Comparison of ENCODE assay signal across 11 mouse cellular contexts in genomic region chr7:41451864-41452263, GRCm38 (mm10). TPM values are rescaled to one million over a fixed set of nuclear protein-coding genes. Genes with fewer than 3 reads are reported as not detected.
DNase-seq lines count a peak whose midpoint lies in the region; ATAC-seq and TF ChIP-seq lines count a peak whose summit lies in the region.
"Had no signal": no experiment of that assay in that cellular context is flagged by ENCODE, and none has a peak within 500 bp of the region (broad histone marks: within the 10 kb centered on the region; RNA-seq: fewer than 3 reads in every experiment).

No protein-coding gene starts in this region.

- H3K9me3 ChIP-seq in heart, embryonic 12.5 days (replicated peaks): peaks cover 16% of the 10 kb centered on the region
- peaks cover 3% of the 10 kb centered on the region; the same call in 1 of the 2 replicates for H3K9me3 ChIP-seq in hindbrain, embryonic 14.5 days (ENCODE audit: control insufficient read depth, low read length)
- peaks cover 8% of the 10 kb centered on the region; the same call in 1 of the 2 replicates for H3K9me3 ChIP-seq in midbrain, postnatal 0 days (ENCODE audit: low read length)
- H3K9me3 ChIP-seq: limb, embryonic 15.5 days had no signal

- no peaks in the 10 kb centered on the region for H3K4me1 ChIP-seq in heart, embryonic 12.5 days (replicated peaks)
- H3K4me1 ChIP-seq in hindbrain, embryonic 14.5 days (replicated peaks; ENCODE audit: control insufficient read depth, insufficient read depth, low read length): no peaks in the 10 kb centered on the region
- no peaks in the 10 kb centered on the region for H3K4me1 ChIP-seq in midbrain, postnatal 0 days (ENCODE audit: insufficient read depth, low read length)
- H3K4me1 ChIP-seq in heart, adult 2 months (ENCODE audit: control insufficient read depth, insufficient read depth, low read length): no peaks in the 10 kb centered on the region
- H3K4me1 ChIP-seq: limb, embryonic 15.5 days had no signal

- no peak for TF ChIP-seq CTCF in midbrain, postnatal 0 days (IDR thresholded peaks at IDR 0.05)
- no peak for TF ChIP-seq CTCF in heart, adult 2 months (IDR thresholded peaks at IDR 0.05)

- 10% methylated on average over 10 of the region's 10 CpGs for WGBS in heart, embryonic 12.5 days
- 6% methylated on average over 10 of the region's 10 CpGs for WGBS in hindbrain, embryonic 14.5 days
- 8% methylated on average over 10 of the region's 10 CpGs for WGBS in midbrain, postnatal 0 days
- WGBS in heart, adult 2 months: 16% methylated on average over 10 of the region's 10 CpGs

- H3K27ac ChIP-seq in heart, embryonic 12.5 days (ENCODE audit: poor library complexity, severe bottlenecking): no peak overlapping the region
- H3K27ac ChIP-seq in hindbrain, embryonic 14.5 days: no peak overlapping the region
- no peak overlapping the region for H3K27ac ChIP-seq in midbrain, postnatal 0 days (ENCODE audit: low read depth, low read length)
- H3K27ac ChIP-seq in heart, adult 2 months: no peak overlapping the region
- H3K27ac ChIP-seq: limb, embryonic 15.5 days; macrophage had no signal

- no peak for ATAC-seq in heart, embryonic 12.5 days (ENCODE audit: insufficient number of reproducible peaks, low FRiP score)
- ATAC-seq in hindbrain, embryonic 14.5 days (ENCODE audit: low FRiP score): no peak; the same call in 1 of the 2 replicates
- ATAC-seq in midbrain, postnatal 0 days (ENCODE audit: low FRiP score): no peak

- no peak for TF ChIP-seq EP300 in heart, adult 2 months (IDR thresholded peaks at IDR 0.05; ENCODE audit: insufficient read depth, low read depth, low read length)

- intact Hi-C loops in heart, adult 2 months (cut with DNase I): no loop called here

- H3K9ac ChIP-seq in heart, embryonic 12.5 days: no peak overlapping the region
- no peak overlapping the region for H3K9ac ChIP-seq in hindbrain, embryonic 14.5 days
- H3K9ac ChIP-seq in midbrain, postnatal 0 days (replicated peaks; ENCODE audit: low read length, poor library complexity, severe bottlenecking): no peak overlapping the region
- no peak overlapping the region for H3K9ac ChIP-seq in heart, adult 2 months (ENCODE audit: low read depth, low read length)
- H3K9ac ChIP-seq: limb, embryonic 15.5 days had no signal

- H3K36me3 ChIP-seq in heart, embryonic 12.5 days: no peaks in the 10 kb centered on the region
- no peaks in the 10 kb centered on the region for H3K36me3 ChIP-seq in hindbrain, embryonic 14.5 days (replicated peaks; ENCODE audit: control insufficient read depth, insufficient read depth)
- no peaks in the 10 kb centered on the region for H3K36me3 ChIP-seq in midbrain, postnatal 0 days (ENCODE audit: insufficient read depth, low read length)
- no peaks in the 10 kb centered on the region for H3K36me3 ChIP-seq in heart, adult 2 months (ENCODE audit: control insufficient read depth, insufficient read depth, low read length)
- H3K36me3 ChIP-seq: limb, embryonic 15.5 days had no signal

- no peaks in the 10 kb centered on the region for H3K79me2 ChIP-seq in heart, adult 2 months (replicated peaks; ENCODE audit: control insufficient read depth, insufficient read depth, low read length)

- no peaks in the 10 kb centered on the region for H3K27me3 ChIP-seq in heart, embryonic 12.5 days (replicated peaks)
- H3K27me3 ChIP-seq in hindbrain, embryonic 14.5 days (ENCODE audit: control insufficient read depth, insufficient read depth, low read length): no peaks in the 10 kb centered on the region
- H3K27me3 ChIP-seq in midbrain, postnatal 0 days (ENCODE audit: insufficient read depth, low read length): no peaks in the 10 kb centered on the region
- H3K27me3 ChIP-seq in heart, adult 2 months (ENCODE audit: control insufficient read depth, insufficient read depth, low read length): no peaks in the 10 kb centered on the region
- H3K27me3 ChIP-seq: limb, embryonic 15.5 days had no signal

- TF ChIP-seq POLR2A in heart, adult 2 months (IDR thresholded peaks at IDR 0.05; ENCODE audit: insufficient read depth, low read depth, low read length): no peak

- H3K4me3 ChIP-seq in heart, embryonic 12.5 days: no peak overlapping the region
- no peak overlapping the region for H3K4me3 ChIP-seq in hindbrain, embryonic 14.5 days (replicated peaks; ENCODE audit: low read length)
- H3K4me3 ChIP-seq in midbrain, postnatal 0 days (ENCODE audit: low read depth, low read length): peak overlapping the region; percentile 14; the same call in 1 of the 2 replicates
- no peak overlapping the region for H3K4me3 ChIP-seq in heart, adult 2 months
- H3K4me3 ChIP-seq: limb, embryonic 15.5 days had no signal

- H3K4me2 ChIP-seq in heart, embryonic 12.5 days: peak overlapping the region; percentile 36
- H3K4me2 ChIP-seq in hindbrain, embryonic 14.5 days (replicated peaks): 0 out of 2 replicates have a peak overlapping the region, but pooled peaks have one; percentile 12
- H3K4me2 ChIP-seq in midbrain, postnatal 0 days (ENCODE audit: low read depth, low read length, poor library complexity, severe bottlenecking): no peak overlapping the region
- H3K4me2 ChIP-seq: limb, embryonic 15.5 days had no signal

- no peak for DNase-seq in heart, adult 11 months
- peak; percentile 30 for DNase-seq in R1 (ENCODE audit: low read depth, low spot score)
- DNase-seq in hindbrain, embryonic 14.5 days (ENCODE audit: low spot score): no peak
- DNase-seq in midbrain, postnatal 0 days (ENCODE audit: low spot score): peak; percentile 8
- DNase-seq in urinary bladder, postnatal 36 days (ENCODE audit: low spot score in 2 of 2): no peak
- no peak for DNase-seq in cerebellum, postnatal 4 days (ENCODE audit: low spot score in 2 of 2)
- DNase-seq in heart, adult 2 months: no peak

RNA-seq across cellular contexts. Expression of gene Vmn2r57, which starts 3.4 kb away (rescaled TPM):
- 0.22 and 0.26 TPM in 2 replicates for polyA plus RNA-seq in heart, embryonic 12.5 days (2016; fragmentation: Nextera tagmentation; extraction: Ambion mirVana)
- 0.51 and 0.68 TPM in 2 replicates for polyA plus RNA-seq in hindbrain, embryonic 14.5 days (2014; fragmentation: Nextera tagmentation; extraction: Ambion mirVana)
- 0.19 and 0.38 TPM in 2 replicates for total RNA-seq in midbrain, postnatal 0 days (2014; rRNA removed)
- polyA plus RNA-seq in midbrain, postnatal 0 days (2015; fragmentation: Nextera tagmentation; extraction: Ambion mirVana): 0.48 and 0.64 TPM in 2 replicates
- total RNA-seq in heart, adult 2 months (2021): under 1 TPM; 0.16 to 0.20 TPM
- polyA plus RNA-seq in heart, adult 2 months (2012; rRNA removed): 0.23 and 0.25 TPM in 2 replicates

RNA-seq across cellular contexts. Expression of gene Gm20449, which starts 47.4 kb away (rescaled TPM):
- 0.09 and 0.13 TPM in 2 replicates for polyA plus RNA-seq in heart, embryonic 12.5 days (2016; fragmentation: Nextera tagmentation; extraction: Ambion mirVana)
- polyA plus RNA-seq in hindbrain, embryonic 14.5 days (2014; fragmentation: Nextera tagmentation; extraction: Ambion mirVana): 0.16 and 0.17 TPM in 2 replicates
- total RNA-seq in midbrain, postnatal 0 days (2014; rRNA removed): 0.05 and 0.14 TPM in 2 replicates
- 0.06 and 0.07 TPM in 2 replicates for polyA plus RNA-seq in midbrain, postnatal 0 days (2015; fragmentation: Nextera tagmentation; extraction: Ambion mirVana)
- under 1 TPM; 0.08 to 0.09 TPM for total RNA-seq in heart, adult 2 months (2021)
- 0.04 and 0.20 TPM in 2 replicates for polyA plus RNA-seq in heart, adult 2 months (2012; rRNA removed)
- total RNA-seq: heart, postnatal 25 days had no signal

RNA-seq across cellular contexts. Expression of gene AW146154, which starts 47.8 kb away (rescaled TPM):
- 5.9 and 6.7 TPM in 2 replicates for polyA plus RNA-seq in heart, embryonic 12.5 days (2016; fragmentation: Nextera tagmentation; extraction: Ambion mirVana)
- 3.6 and 5.4 TPM in 2 replicates for polyA plus RNA-seq in hindbrain, embryonic 14.5 days (2014; fragmentation: Nextera tagmentation; extraction: Ambion mirVana)
- total RNA-seq in midbrain, postnatal 0 days (2014; rRNA removed): 4.6 and 4.7 TPM in 2 replicates
- 3.7 and 4.4 TPM in 2 replicates for polyA plus RNA-seq in midbrain, postnatal 0 days (2015; fragmentation: Nextera tagmentation; extraction: Ambion mirVana)
- 1 to 10 TPM; 3.3 to 5.2 TPM for total RNA-seq in heart, adult 2 months (2021)
- polyA plus RNA-seq in heart, adult 2 months (2012; rRNA removed): 2.2 and 4.9 TPM in 2 replicates

RNA-seq across cellular contexts. Expression of gene AI987944, which starts 58.7 kb away (rescaled TPM):
- 9.2 and 9.8 TPM in 2 replicates for polyA plus RNA-seq in heart, embryonic 12.5 days (2016; fragmentation: Nextera tagmentation; extraction: Ambion mirVana)
- polyA plus RNA-seq in hindbrain, embryonic 14.5 days (2014; fragmentation: Nextera tagmentation; extraction: Ambion mirVana): 8.7 and 9.6 TPM in 2 replicates
- total RNA-seq in midbrain, postnatal 0 days (2014; rRNA removed): 3.7 and 6.0 TPM in 2 replicates
- polyA plus RNA-seq in midbrain, postnatal 0 days (2015; fragmentation: Nextera tagmentation; extraction: Ambion mirVana): 6.5 and 7.9 TPM in 2 replicates
- total RNA-seq in heart, adult 2 months (2021): 10 to 100 TPM; 10.1 to 10.6 TPM
- polyA plus RNA-seq in heart, adult 2 months (2012; rRNA removed): 3.5 and 6.5 TPM in 2 replicates

Comparison
In these comparisons a context has a peak if more than half of its experiments do, and no peak if none do; other contexts are left out.
1. DNase-seq: peak in R1 (single experiment) and midbrain, postnatal 0 days (single experiment); none in heart, adult 11 months (single experiment), hindbrain, embryonic 14.5 days (single experiment), urinary bladder, postnatal 36 days (0 of 2), cerebellum, postnatal 4 days (0 of 2) and heart, adult 2 months (0 of 2).